Comparison of ENCODE assay signal across 46 mouse cellular contexts in genomic region chr3:95346454-95346853, GRCm38 (mm10). TPM values are rescaled to one million over a fixed set of nuclear protein-coding genes. Genes with fewer than 3 reads are reported as not detected.
"Had no signal": no experiment of that assay in that cellular context is flagged by ENCODE, and none has a peak within 500 bp of the region (broad histone marks: within the 10 kb centered on the region; RNA-seq: fewer than 3 reads in every experiment).

No protein-coding gene starts in this region.

- H3K9me3 ChIP-seq: limb, embryonic 10.5 days; limb, embryonic 15.5 days; liver, embryonic 12.5 days; liver, embryonic 13.5 days; liver, embryonic 15.5 days; lung, embryonic 15.5 days; megakaryocyte, embryonic 14.5 days; midbrain, embryonic 13.5 days; midbrain, embryonic 15.5 days; neural tube, embryonic 12.5 days had no signal

- H3K27me3 ChIP-seq: limb, embryonic 12.5 days; limb, embryonic 13.5 days; limb, embryonic 15.5 days; liver, embryonic 12.5 days; liver, embryonic 13.5 days; liver, embryonic 15.5 days; lung, embryonic 15.5 days; megakaryocyte, embryonic 14.5 days; midbrain, embryonic 12.5 days; midbrain, embryonic 13.5 days; midbrain, embryonic 15.5 days; neural tube, embryonic 12.5 days had no signal

- H3K4me3 ChIP-seq: limb, embryonic 10.5 days; limb, embryonic 12.5 days; limb, embryonic 13.5 days; limb, embryonic 15.5 days; liver, embryonic 12.5 days; liver, embryonic 13.5 days; liver, embryonic 15.5 days; lung, embryonic 15.5 days; megakaryocyte, embryonic 14.5 days; midbrain, embryonic 10.5 days; midbrain, embryonic 12.5 days; midbrain, embryonic 13.5 days; midbrain, embryonic 15.5 days; myocyte; neural tube, embryonic 12.5 days had no signal

- ATAC-seq: liver, embryonic 12.5 days; liver, postnatal 0 days; lung, postnatal 0 days; midbrain, embryonic 13.5 days; midbrain, embryonic 15.5 days; midbrain, embryonic 16.5 days had no signal

- H3K9ac ChIP-seq: limb, embryonic 12.5 days; limb, embryonic 13.5 days; limb, embryonic 15.5 days; liver, embryonic 12.5 days; liver, embryonic 13.5 days; liver, embryonic 14.5 days; liver, embryonic 15.5 days; liver, postnatal 0 days; lung, embryonic 14.5 days; lung, embryonic 15.5 days; midbrain, embryonic 12.5 days; midbrain, embryonic 13.5 days; midbrain, embryonic 15.5 days; neural tube, embryonic 12.5 days had no signal

- H3K27ac ChIP-seq: limb, embryonic 10.5 days; limb, embryonic 12.5 days; limb, embryonic 13.5 days; limb, embryonic 15.5 days; liver, embryonic 12.5 days; liver, embryonic 13.5 days; liver, embryonic 14.5 days; liver, embryonic 15.5 days; lung, embryonic 15.5 days; macrophage; midbrain, embryonic 10.5 days; midbrain, embryonic 12.5 days; midbrain, embryonic 13.5 days; midbrain, embryonic 15.5 days; neural tube, embryonic 12.5 days had no signal

- H3K4me1 ChIP-seq: limb, embryonic 10.5 days; limb, embryonic 12.5 days; limb, embryonic 13.5 days; limb, embryonic 15.5 days; liver, embryonic 12.5 days; liver, embryonic 13.5 days; liver, embryonic 15.5 days; lung, embryonic 15.5 days; megakaryocyte, embryonic 14.5 days; midbrain, embryonic 10.5 days; midbrain, embryonic 12.5 days; midbrain, embryonic 13.5 days; midbrain, embryonic 15.5 days; neural tube, embryonic 12.5 days had no signal

- H3K4me2 ChIP-seq: limb, embryonic 12.5 days; limb, embryonic 13.5 days; limb, embryonic 15.5 days; liver, embryonic 11.5 days; liver, embryonic 12.5 days; liver, embryonic 13.5 days; liver, embryonic 15.5 days; lung, embryonic 14.5 days; lung, embryonic 15.5 days; midbrain, embryonic 11.5 days; midbrain, embryonic 12.5 days; midbrain, embryonic 13.5 days; midbrain, embryonic 15.5 days; neural tube, embryonic 12.5 days had no signal

- DNase-seq: left cerebral cortex, postnatal 4 days; liver; liver, embryonic 13.5 days; liver, postnatal 0 days; lung, adult 18-20 months; lung, adult 2 months; lung, embryonic 14.5 days; lung, postnatal 10 days; lung, postnatal 14 days; lung, postnatal 36 days; lung, postnatal 4 days; midbrain, embryonic 14.5 days had no signal

RNA-seq across cellular contexts. Expression of gene 4930558C23Rik, which starts 56.2 kb away (rescaled TPM):
- total RNA-seq: left cerebral cortex, postnatal 10 days; left cerebral cortex, postnatal 14 days; left cerebral cortex, postnatal 25 days; left cerebral cortex, postnatal 36 days; left cerebral cortex, postnatal 4 days; liver, adult 2 months; megakaryocyte progenitor cell, adult 5-6 weeks; megakaryocyte, adult 5-6 weeks; megakaryocyte-erythroid progenitor cell, adult 5-6 weeks; midbrain, postnatal 0 days; monocyte, adult 5-6 weeks had no signal
- polyA plus RNA-seq: limb, embryonic 10.5 days; limb, embryonic 11.5 days; limb, embryonic 12.5 days; limb, embryonic 15.5 days; liver, adult 2 months; liver, embryonic 11.5 days; liver, embryonic 12.5 days; liver, embryonic 13.5 days; liver, embryonic 14.5 days; liver, embryonic 15.5 days; liver, embryonic 16.5 days; liver, postnatal 0 days; lung, embryonic 14.5 days; lung, embryonic 15.5 days; lung, embryonic 16.5 days; macrophage; midbrain, embryonic 10.5 days; midbrain, embryonic 11.5 days; midbrain, embryonic 12.5 days; midbrain, embryonic 13.5 days; midbrain, embryonic 14.5 days; midbrain, embryonic 15.5 days; midbrain, embryonic 16.5 days; midbrain, postnatal 0 days; myocyte; neural tube, embryonic 11.5 days; neural tube, embryonic 12.5 days had no signal
